Mouse (Mus musculus) monocyte, adult 59 days (primary cell): ENCODE results near the gene Blvra. TPM values are rescaled to one million over a fixed set of nuclear protein-coding genes. Genes with fewer than 3 reads are reported as not detected.

Experiments used
- total RNA-seq, 2 experiments: library from RNA; stranded (reverse); gene quantifications; one replicate each; pipeline ENCODE4 v1.2.4; 2023

Gene Blvra
- 100 to 1,000 TPM in 1 of 2 experiments, 10 to 100 TPM in 1; 76.1 to 102 TPM for total RNA-seq

GRCm38 (mm10) chr2:127070435-127070841, at the start of gene Blvra:
TSS of gene Blvra (plus strand) at chr2:127070665.

GRCm38 (mm10) chr2:127133621-127134461, 63.4 kb downstream of the Blvra start, which contains the start of gene Ncaph:
TSS of gene Ncaph (minus strand) at chr2:127133954.

GRCm38 (mm10) chr2:127143158-127144063, 72.9 kb downstream of the Blvra start, which contains the start of gene Itpripl1:
TSS of gene Itpripl1 (minus strand) at chr2:127143442.

Other genes with a start within 250 kb of the Blvra start
- 10 to 100 TPM; 58.4 to 73.4 TPM for gene Trpm7, start 194.4 kb upstream of the Blvra start, total RNA-seq
- gene Sppl2a, start 137.4 kb upstream of the Blvra start, total RNA-seq: 100 to 1,000 TPM; 105 to 107 TPM
- gene Ap4e1, start 61.9 kb upstream of the Blvra start, total RNA-seq: 10 to 100 TPM; 15.4 to 18.8 TPM
- 1 to 10 TPM; 3.6 to 4.6 TPM for gene Ncaph, start 63.3 kb downstream of the Blvra start, total RNA-seq
- gene Itpripl1, start 72.8 kb downstream of the Blvra start, total RNA-seq: 10 to 100 TPM; 38.5 to 39.2 TPM
- gene 1810024B03Rik, start 137.6 kb downstream of the Blvra start, total RNA-seq: under 1 TPM; 0.58 to 0.86 TPM
- gene Snrnp200, start 137.7 kb downstream of the Blvra start, total RNA-seq: 10 to 100 TPM; 95.6 to 97.0 TPM
- gene Ciao1, start 177.2 kb downstream of the Blvra start, total RNA-seq: 10 to 100 TPM; 36.1 to 37.2 TPM
- 10 to 100 TPM; 58.5 to 60.8 TPM for gene Tmem127, start 177.2 kb downstream of the Blvra start, total RNA-seq
- 10 to 100 TPM; 44.1 to 44.3 TPM for gene Stard7, start 199.6 kb downstream of the Blvra start, total RNA-seq